Mouse (Mus musculus) CD4-positive, CD25-positive, alpha-beta regulatory T cell, adult 9 weeks (primary cell): ENCODE results near the gene Epp13. TPM values are rescaled to one million over a fixed set of nuclear protein-coding genes. Genes with fewer than 3 reads are reported as not detected.

Experiments used
- polyA plus RNA-seq: library from polyadenylated mRNA; unstranded; fragments of 100-300 nt; shearing (Covaris generic); gene quantifications from one replicate; pipeline ENCODE4 v1.2.1, GENCODE M21; 2017

Gene Epp13
- not detected for polyA plus RNA-seq

DNA sequence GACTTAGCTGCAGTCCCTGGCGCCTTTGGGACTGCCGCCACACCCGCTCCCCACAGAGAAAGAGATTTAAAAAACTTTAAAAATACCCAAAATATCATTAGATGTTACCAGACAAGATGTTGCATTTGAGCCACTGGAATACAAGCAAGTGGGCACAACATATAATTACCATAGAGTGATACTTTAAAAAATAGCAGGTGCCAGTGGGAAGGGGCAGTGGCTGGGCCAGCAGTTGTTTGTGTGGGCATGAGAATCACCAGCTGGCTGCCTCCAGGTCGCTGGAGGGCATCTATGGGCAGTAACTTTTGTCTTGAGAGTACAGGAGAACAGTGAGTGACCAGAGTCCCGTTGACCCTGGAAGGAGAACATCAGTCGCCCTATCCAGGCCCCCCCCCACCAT, at the start of gene Epp13:
TSS of gene Epp13 (plus strand) at position 301 of the 400 bp plus-strand sequence.

DNA sequence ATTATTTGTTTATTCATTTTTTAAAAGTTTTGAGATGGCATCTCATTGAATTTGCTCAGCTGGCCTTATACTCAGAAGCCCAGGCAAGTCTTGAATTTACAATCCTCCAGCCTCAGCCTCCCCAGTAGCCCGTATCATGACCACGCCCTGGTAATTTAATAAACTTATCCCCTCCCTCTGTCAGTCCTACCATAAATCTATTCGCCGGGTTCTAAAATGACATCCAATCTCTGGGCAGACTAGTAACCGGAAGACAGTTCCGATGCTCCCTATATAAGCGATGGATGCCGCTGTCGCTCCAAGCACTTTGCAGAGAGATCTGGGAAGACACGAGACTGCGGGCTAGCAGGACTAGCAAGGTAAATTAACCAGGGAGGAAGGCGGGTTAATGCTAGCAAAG, 30.5 kb upstream of the Epp13 start, which contains the start of gene Zscan5b:
TSS of gene Zscan5b (plus strand) at position 301 of the 400 bp plus-strand sequence.

DNA sequence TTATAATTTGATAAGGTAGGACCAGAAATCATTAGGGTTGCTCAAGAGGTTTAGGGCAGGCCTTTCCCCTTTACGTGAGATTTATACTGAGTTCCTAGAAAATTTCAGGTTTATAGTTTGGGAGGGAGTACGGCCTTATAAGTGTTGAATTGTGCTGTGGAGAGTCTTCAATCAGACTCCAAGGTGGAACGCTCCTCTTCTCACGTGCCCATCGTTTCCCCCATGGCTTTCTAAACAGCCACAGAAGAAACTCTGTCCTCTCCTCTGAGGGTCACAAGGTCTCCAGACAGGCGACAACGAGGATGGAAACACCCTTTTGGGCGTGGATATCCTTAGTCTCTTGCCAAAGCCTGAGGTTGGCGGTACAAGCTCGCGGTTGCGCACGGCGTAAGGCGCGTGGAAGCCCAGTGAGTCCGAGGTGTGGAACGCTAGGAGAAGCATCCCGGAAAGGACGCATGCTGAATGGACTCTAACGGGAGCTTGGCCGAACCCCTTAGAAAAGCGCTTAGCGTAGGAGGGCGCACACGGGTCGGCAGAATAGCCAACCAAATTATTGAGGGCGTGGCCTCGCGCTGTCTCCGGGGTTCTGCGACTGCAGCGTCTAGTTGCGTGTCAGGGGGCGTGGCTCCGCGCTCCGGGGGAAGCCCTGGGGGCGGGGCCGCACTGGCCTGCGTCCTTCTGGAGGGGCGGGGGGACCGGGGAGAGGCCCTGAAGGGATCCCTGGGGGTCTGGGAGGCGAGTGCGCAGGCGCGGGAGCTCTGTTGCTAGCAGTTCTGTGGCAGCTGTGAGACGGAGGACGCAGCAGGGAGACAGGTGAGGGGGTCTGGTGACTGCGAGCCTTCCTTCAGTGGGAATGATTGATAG, 33.6 kb downstream of the Epp13 start, which contains the start of gene Zfp667:
TSS of gene Zfp667 (plus strand) at position 738 of the 864 bp plus-strand sequence.

DNA sequence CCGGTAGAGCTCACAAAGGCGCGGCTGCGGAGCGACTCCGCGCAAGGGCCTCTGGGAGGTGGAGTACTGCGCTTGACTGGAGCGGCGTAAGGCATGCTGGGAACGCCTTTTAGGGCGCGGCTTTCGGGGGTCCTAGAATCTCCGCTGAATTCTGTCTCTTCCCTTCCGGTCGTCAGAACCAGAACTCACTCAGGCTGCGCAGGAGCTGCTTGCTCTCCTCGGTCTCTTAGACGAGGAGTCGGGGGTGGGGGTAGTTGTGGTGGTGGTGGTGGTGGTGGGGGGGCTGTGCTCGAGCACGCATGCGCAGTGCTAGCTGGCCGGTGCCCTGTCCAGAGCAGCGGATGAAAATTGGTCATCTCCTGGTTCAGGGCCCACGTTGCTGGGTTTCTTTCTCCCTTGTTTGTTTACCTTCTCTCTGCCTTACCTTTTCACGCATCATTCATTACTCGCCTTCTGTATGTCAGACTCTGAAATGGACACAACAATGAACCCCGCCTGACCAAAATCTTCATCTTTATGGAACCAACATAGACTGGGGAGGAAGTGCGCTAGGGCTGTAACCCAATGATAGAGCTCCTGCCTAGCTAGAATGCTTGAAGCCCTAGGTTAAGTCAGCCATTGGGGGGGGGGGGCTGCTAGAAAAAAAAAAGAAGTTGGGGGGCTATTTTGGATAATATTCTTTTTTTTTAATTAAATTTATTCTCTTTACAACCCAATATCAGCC, 78.9 kb downstream of the Epp13 start, which contains the start of gene Zfp583:
TSS of gene Zfp583 (minus strand) at position 53 of the 724 bp plus-strand sequence.

Other genes starting within 250 kb of the Epp13 start
- gene Vmn1r65, start 241.7 kb upstream of the Epp13 start, polyA plus RNA-seq: not detected
- not detected for gene Nlrp4c, start 207.5 kb upstream of the Epp13 start, polyA plus RNA-seq
- gene Zfp787, start 96.7 kb upstream of the Epp13 start, polyA plus RNA-seq: 25.3 TPM
- gene Zfp444, start 80.5 kb upstream of the Epp13 start, polyA plus RNA-seq: 5.0 TPM
- gene Galp, start 55.6 kb upstream of the Epp13 start, polyA plus RNA-seq: not detected
- not detected for gene Zscan5b, start 30.4 kb upstream of the Epp13 start, polyA plus RNA-seq
- 8.0 TPM for gene Zfp667, start 33.9 kb downstream of the Epp13 start, polyA plus RNA-seq
- gene Zfp583, start 78.6 kb downstream of the Epp13 start, polyA plus RNA-seq: 1.3 TPM
- 0.65 TPM for gene Gm3854, start 91.0 kb downstream of the Epp13 start, polyA plus RNA-seq
- 4.6 TPM for gene Zfp78, start 110.6 kb downstream of the Epp13 start, polyA plus RNA-seq
- gene Zfp28, start 130.6 kb downstream of the Epp13 start, polyA plus RNA-seq: 15.2 TPM
- gene Smim17, start 146.0 kb downstream of the Epp13 start, polyA plus RNA-seq: 0.43 TPM
- gene Gm20715, start 157.6 kb downstream of the Epp13 start, polyA plus RNA-seq: not detected
- gene Olfr1344, start 186.0 kb downstream of the Epp13 start, polyA plus RNA-seq: not detected
- gene Olfr1336, start 203.5 kb downstream of the Epp13 start, polyA plus RNA-seq: 0.05 TPM
- gene Olfr1346, start 214.4 kb downstream of the Epp13 start, polyA plus RNA-seq: not detected
- gene Olfr5, start 234.2 kb downstream of the Epp13 start, polyA plus RNA-seq: not detected
- gene Olfr1347, start 247.0 kb downstream of the Epp13 start, polyA plus RNA-seq: not detected